Mouse (Mus musculus) layer of hippocampus, postnatal 25 days (tissue): ENCODE results near the gene Ak9. TPM values are rescaled to one million over a fixed set of nuclear protein-coding genes. Genes with fewer than 3 reads are reported as not detected.

Source experiments
- DNase-seq, 2 experiments: peaks; one replicate each; pipeline ENCODE4 v3.0.0; 2022; ENCODE audit warnings: mixed read lengths in 2 of 2, low spot score in 1 of 2; ENCODE audit errors: extremely low spot score in 1 of 2
- total RNA-seq, 2 experiments: library from RNA; stranded (reverse); gene quantifications; 2 replicates each; pipeline ENCODE4 v1.2.3; 2021

Ak9 gene
- under 1 TPM; 0.17 to 0.23 TPM for total RNA-seq

DNA sequence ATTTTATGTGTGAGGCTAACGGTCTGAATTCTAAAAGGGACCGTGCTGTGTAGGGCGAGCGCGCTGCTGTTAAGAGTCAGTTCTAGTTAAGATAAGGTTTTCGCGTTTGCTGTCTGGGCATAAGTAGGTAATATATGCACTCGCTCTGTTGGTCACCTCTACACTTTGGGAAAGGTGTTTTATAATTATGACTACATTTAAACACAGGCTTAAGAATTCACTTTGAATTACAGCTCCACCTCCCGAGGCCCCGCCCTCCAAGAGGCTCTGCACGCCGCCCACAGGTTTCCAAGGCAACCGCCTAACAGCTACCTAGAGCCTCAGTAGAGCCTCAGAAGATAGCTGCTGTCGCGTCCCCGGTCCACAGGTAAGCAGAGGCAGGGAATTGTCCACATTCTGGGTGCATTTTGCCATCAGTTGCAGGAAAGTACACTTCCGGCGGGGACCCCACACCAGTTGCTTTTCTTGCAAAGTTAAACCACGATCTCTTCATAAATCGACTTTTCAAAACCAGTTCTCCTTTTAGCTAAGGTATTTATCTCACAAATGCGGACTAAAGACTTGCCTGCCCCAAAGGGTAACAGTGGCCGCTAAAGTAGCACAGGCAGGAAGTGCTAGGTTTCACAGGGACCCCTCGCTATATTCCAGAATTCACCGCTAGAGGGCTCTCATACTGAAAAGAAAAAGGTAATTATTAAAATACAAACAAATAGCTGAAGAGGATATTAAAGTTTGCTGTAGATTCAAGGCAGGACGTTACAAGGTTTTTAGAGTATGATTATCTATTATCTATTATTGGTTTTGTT, at the start of gene Ak9:
Gene Ak9 (plus strand): TSS at position 342 of the 806 bp plus-strand sequence.
- DNase-seq: peak; percentile 58 to 75

GRCm38 (mm10) chr10:41260243-41261006, 43.4 kb upstream of the Ak9 start:
- no peak for DNase-seq

DNA sequence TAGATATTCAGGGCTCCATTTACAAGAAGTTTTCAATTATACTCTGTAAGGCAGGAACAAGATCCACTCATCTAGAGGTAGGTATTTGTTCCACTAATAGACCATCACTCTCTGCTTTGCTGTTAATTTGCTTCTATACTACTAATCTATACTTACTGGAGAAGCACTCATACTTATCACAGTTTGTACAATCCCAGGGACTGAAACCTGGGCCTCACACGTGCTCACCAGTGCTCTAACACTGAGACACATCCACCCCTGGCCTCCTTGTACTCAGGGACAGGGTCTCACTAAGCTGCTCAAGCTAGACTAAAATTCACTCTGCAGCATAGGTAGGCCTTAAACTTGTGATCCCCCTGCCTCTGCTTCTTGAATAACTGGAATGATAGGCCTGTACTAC, 42.6 kb upstream of the Ak9 start:
- DNase-seq: no peak

- DNase-seq: no peak
Measured at GRCm38 (mm10) chr10:41261889-41262288, 41.9 kb upstream of the Ak9 start.

GRCm38 (mm10) chr10:41271860-41272259, 31.9 kb upstream of the Ak9 start:
- DNase-seq: peak in 1 of 2 experiments; percentile 52

DNA sequence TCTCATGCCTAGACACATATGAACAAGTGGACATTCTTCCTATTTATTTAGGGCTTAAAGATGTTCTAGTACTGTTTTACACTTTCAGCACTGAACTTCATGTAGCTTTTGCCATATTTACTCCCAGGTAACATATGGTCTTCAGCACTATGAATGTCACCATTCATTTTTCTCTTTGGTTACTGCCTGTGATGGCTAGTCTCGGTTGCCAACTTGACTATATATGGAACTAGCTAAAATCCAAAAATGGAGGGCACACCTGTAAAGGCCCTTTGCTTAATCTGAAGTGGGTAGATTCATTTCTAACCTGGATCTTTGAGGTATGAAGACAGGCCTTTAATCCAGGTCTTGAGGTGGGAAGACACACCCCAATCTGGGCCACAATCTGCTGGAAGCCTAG, 28.9 kb upstream of the Ak9 start:
- no peak for DNase-seq

GRCm38 (mm10) chr10:41278808-41279207, 25.0 kb upstream of the Ak9 start:
- no peak for DNase-seq

- DNase-seq: no peak
Measured at GRCm38 (mm10) chr10:41280177-41280576, 23.6 kb upstream of the Ak9 start.

- no peak for DNase-seq
Measured at GRCm38 (mm10) chr10:41280796-41281195, 23.0 kb upstream of the Ak9 start.

DNA sequence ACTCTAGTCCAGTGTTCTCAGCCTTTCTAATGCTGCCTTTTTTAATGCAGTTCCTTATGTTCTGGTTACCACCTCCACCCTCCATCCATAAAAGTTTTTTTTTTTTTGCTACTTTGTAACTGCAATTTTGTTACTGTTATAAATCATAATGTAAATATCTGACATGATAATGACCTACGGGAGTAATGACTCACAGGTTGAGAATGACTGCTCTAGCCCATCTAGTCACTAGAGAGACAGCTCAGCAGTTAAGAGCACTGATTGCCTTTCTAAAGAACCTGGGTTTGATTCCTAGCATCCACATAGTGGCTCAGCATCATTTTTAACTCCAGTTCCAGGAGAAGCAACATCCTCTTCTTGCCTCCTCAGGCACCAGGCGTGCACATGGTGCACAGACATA, 21.7 kb upstream of the Ak9 start:
- no peak for DNase-seq

DNA sequence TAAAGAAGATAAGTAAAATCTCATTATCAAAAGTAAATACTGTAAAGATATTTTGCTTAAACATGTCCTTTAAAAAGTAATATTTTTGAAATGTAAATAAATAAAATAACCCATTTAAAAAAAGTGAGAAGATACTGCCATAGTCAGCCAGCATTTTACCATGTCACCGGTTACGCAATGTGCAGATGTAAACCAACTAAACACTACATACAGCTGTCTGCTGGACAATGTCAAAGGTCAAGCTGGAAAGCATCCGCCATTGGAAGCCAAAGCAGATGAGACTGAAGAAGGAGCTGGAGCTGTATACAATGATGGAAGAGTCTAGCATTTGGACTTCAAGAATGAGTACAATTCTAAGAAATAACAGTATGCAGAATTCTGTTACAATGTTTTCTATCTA, 16.2 kb upstream of the Ak9 start:
- DNase-seq: no peak

DNA sequence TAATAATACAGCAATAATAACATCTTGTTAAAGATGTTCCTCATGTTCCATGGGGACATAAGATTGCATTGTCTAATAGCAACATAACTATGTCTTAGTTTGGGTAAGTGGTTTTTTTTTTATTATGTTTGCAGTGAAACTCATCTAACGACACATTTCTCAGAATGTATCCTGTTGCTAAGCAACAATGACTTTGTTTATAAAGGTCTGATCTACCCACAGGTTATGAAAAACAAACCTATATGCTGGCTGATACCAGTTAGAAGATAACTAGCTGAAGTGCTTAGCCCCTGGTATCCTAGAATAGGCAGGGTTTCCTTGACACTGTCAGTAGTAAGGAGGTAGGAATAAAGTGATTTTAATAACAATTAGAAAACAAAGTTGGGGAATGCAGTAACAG, 15.7 kb upstream of the Ak9 start:
- DNase-seq: no peak

DNA sequence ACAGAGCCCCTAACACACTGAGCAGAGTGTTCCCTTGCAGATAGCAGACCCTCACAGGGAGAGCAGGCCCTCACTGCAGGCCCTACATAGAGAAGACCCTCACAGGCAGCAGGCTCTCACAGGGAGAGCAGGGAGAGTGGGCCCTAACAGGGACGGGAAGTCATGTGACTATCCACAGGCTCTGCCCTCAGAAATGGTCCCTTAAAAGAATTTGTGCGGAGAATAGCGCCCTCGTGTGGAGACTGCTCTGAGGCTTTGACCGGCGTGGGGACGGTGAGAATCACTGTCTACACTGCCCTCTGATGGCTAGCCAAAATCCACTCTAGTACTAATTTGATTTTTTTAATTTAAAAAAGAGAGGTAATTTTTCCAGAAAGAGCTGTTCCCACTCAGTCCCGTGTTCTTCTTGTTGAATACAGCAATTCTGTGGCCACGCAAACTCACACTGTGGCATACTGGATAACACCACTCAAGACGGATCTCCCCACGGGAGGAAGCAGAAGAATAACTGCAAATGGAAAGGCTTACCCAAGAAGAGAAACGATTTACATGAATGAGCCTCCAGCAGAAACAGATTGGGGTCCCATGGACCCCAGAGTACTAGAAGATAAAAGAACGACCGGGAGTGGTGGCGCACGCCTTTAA, 14.9 kb upstream of the Ak9 start:
- DNase-seq: peak; percentile 79 to 95

GRCm38 (mm10) chr10:41291021-41291420, 12.8 kb upstream of the Ak9 start:
- no peak for DNase-seq

DNA sequence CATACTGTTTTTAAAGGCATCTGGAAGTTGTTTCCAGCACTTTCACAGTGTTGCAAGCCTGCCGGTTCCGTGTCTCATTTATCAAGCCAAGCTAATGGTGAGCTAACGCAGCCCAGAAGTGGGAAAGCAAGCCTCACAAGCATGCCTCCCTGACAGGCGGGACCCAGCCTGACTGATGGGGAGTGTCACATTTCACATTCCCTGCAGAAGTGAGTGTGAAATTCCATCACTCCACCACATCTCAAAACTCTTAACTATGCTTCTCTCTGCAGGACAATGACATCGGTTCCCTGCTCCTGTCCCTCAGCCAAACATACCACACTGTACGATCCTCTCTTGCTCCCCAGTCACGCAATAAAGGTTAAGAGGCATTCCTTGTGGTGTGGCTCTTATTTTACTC, 10.8 kb upstream of the Ak9 start:
- no peak for DNase-seq

DNA sequence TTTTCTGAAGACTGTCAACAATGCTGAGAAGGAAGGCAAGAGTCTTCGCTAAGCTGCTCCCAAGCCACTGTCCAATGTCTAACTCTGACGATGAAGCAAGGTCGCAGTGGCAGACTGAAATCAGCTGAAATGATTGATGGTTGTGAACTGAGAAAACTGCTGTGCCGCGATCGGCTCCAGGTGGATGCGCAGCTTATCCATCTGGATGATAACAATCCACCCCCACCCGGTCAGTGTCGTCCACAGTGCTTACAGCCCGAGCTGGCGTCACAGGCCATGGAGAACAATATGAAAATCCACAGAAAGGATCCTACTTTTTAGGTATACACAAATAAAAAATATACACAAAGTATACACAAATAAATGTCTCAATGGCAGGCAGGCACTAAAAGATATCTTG, 9.0 kb upstream of the Ak9 start:
- no peak for DNase-seq

DNA sequence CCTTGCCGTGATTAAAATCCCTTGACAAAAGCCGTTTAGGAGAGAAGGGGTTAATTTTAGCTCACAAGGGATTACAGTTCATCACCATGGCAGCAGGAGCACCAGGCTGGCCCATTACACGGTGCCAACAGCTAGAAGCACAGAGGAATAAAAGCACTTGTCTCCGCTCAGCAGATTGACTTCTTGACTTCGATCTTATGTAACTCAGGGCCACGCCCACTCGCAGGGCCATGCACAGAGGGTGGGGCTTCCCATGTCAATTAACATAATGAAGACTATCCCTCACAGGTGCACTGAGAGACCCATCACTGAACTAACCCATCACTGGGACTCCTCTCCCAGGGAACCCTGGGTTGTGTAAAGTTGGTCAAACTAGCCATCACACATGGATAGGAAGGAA, 8.6 kb upstream of the Ak9 start:
- DNase-seq: peak in 1 of 2 experiments; percentile 28

- DNase-seq: no peak
Measured at GRCm38 (mm10) chr10:41300161-41300560, 3.6 kb upstream of the Ak9 start.

DNA sequence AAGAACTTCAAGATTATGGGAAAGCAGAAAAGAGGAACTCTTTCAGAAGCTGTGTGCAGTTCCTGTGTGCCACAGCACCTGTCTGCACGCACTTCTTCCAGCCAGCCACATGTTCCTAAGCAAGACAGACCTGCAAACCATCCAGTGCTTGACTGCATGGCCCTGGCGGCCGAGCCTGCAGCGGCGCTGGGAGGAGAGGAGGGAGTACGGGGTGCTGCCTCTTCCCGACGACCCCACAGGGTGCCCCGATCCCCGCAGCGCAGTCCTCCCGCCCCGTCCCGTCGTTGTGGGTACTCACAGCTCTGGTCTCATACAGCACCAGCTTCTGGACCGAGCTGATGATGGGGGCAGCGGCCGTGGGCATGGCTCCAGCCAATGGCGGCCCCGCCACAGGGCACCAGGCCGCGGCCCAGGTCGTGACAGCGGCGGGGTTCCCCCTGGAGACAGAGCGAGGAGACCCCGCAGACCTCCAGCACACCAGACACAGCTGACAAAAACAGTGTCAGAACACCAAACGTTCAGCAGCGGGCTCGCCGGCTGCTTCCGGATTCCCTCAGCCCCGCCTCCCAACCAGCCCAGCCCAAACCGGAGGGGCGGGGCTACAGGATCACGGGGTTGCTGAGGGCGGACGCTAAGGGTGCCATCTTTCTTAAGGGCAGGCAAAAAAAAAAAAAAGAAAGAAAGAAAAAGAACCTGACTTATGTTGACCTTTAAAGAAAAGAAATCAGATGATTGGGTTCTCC, 920 bp upstream of the Ak9 start, which contains the start of gene Fig4:
Gene Fig4 (minus strand): TSS at position 572 of the 743 bp plus-strand sequence.
- DNase-seq: peak; percentile 51 to 77

DNA sequence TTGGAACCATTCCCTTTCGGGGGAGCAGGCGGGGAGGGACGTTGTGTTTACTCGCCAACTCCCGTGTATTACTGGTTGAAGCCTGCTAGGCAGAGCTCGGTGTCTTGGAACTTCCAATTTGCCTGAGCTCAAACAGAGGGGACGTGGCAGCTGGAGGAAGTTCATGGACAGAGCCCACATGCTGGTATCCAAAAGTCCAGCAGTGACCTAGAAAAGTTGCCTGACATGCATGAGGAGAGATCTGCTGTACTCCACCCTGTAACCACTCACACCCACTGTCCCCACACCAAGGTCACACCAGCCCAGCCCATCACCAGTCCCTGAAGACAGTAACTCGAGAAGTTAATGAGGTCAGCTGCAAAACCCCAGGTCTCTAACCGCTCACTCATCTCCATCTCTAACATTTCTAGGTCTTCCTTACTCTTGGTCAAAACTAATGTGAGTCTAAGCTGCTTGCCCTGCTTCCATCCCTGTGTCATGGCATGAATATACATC, 1.2 kb downstream of the Ak9 start:
- DNase-seq: no peak
